Mouse (Mus musculus) myocyte (in vitro differentiated cells): ENCODE results near the gene Ugt2b34. TPM values are rescaled to one million over a fixed set of nuclear protein-coding genes. Genes with fewer than 3 reads are reported as not detected.

ENCODE experiments used
- H3K27me3 ChIP-seq: one replicate; pipeline ENCODE4 v1.6.1; 2011; ENCODE audit not compliant: control insufficient read depth, insufficient read depth, insufficient read length
- H3K36me3 ChIP-seq: one replicate; pipeline ENCODE4 v1.6.1; 2011; ENCODE audit not compliant: control insufficient read depth, insufficient read depth
- H3K4me2 ChIP-seq: one replicate; pipeline ENCODE4 v1.6.1; 2011; ENCODE audit warnings: low read depth, control low read depth
- H3K4me3 ChIP-seq: one replicate; pipeline ENCODE4 v1.5.1; 2011; ENCODE audit warnings: mild to moderate bottlenecking, control low read depth, moderate library complexity
- H3K79me2 ChIP-seq: one replicate; pipeline ENCODE4 v1.6.1; 2011; ENCODE audit not compliant: control insufficient read depth, insufficient read depth
- H3ac ChIP-seq: one replicate; pipeline ENCODE4 v1.6.1; 2011; ENCODE audit not compliant: control insufficient read depth, insufficient read length
- CEBPB ChIP-seq: IDR thresholded peaks from 2 replicates; pipeline ENCODE4 v1.6.1; 2011; ENCODE audit warnings: mild to moderate bottlenecking, moderate library complexity; ENCODE audit not compliant: poor library complexity, insufficient read depth, severe bottlenecking
- E2F4 ChIP-seq: IDR thresholded peaks from one replicate; pipeline ENCODE4 v1.6.1; 2011; ENCODE audit warnings: mild to moderate bottlenecking, control low read depth, moderate library complexity; ENCODE audit not compliant: insufficient read depth
- MAX ChIP-seq: IDR thresholded peaks from one replicate; pipeline ENCODE4 v1.6.1; 2011; ENCODE audit warnings: low read depth, mild to moderate bottlenecking, control low read depth
- MYOD1 ChIP-seq, 3 experiments: IDR thresholded peaks; one replicate each; pipeline ENCODE4 v1.6.1; 2011; ENCODE audit warnings: control low read depth in 2 of 3, low read depth in 2 of 3, mild to moderate bottlenecking in 2 of 3, moderate library complexity in 1 of 3; ENCODE audit not compliant: insufficient read length in 2 of 3, control insufficient read depth in 1 of 3
- MYOG ChIP-seq, 3 experiments: IDR thresholded peaks; one replicate each; pipeline ENCODE4 v1.6.1; 2011; ENCODE audit warnings: control low read depth in 2 of 3, low read depth in 2 of 3, mild to moderate bottlenecking in 2 of 3; ENCODE audit not compliant: insufficient read length in 2 of 3, control insufficient read depth in 1 of 3, insufficient read depth in 1 of 3
- POLR2A ChIP-seq: IDR thresholded peaks from one replicate; pipeline ENCODE4 v1.6.1; 2011; ENCODE audit warnings: low read depth, mild to moderate bottlenecking, control low read depth, moderate library complexity; ENCODE audit not compliant: insufficient read length
- POLR2AphosphoS2 ChIP-seq: IDR thresholded peaks from one replicate; pipeline ENCODE4 v1.6.1; 2011; ENCODE audit warnings: low read depth, control low read depth; ENCODE audit not compliant: insufficient read length
- REST ChIP-seq: IDR thresholded peaks from one replicate; pipeline ENCODE4 v1.6.1; 2011; ENCODE audit warnings: mild to moderate bottlenecking, control low read depth, moderate library complexity; ENCODE audit not compliant: insufficient read depth, insufficient read length
- SRF ChIP-seq: IDR thresholded peaks from one replicate; pipeline ENCODE4 v1.6.1; 2011; ENCODE audit warnings: low read depth; ENCODE audit not compliant: control insufficient read depth, insufficient read length
- TCF12 ChIP-seq: IDR thresholded peaks from one replicate; pipeline ENCODE4 v1.6.1; 2011; ENCODE audit warnings: mild to moderate bottlenecking, control low read depth; ENCODE audit not compliant: poor library complexity, insufficient read depth, severe bottlenecking
- TCF3 ChIP-seq: IDR thresholded peaks from one replicate; pipeline ENCODE4 v1.6.1; 2011; ENCODE audit warnings: low read depth, control low read depth; ENCODE audit not compliant: insufficient read length
- USF1 ChIP-seq: IDR thresholded peaks from one replicate; pipeline ENCODE4 v1.6.1; 2011; ENCODE audit warnings: low read depth, mild to moderate bottlenecking, control low read depth, moderate library complexity
- polyA plus RNA-seq: library from polyadenylated mRNA; unstranded; fragments of >200 nt; fragmentation: generic; extraction: Trizol; gene quantifications from one replicate; pipeline ENCODE4 v1.2.1, GENCODE M21; 2012; ENCODE audit warnings: missing spikeins

The Ugt2b34 gene
- not detected for polyA plus RNA-seq

DNA sequence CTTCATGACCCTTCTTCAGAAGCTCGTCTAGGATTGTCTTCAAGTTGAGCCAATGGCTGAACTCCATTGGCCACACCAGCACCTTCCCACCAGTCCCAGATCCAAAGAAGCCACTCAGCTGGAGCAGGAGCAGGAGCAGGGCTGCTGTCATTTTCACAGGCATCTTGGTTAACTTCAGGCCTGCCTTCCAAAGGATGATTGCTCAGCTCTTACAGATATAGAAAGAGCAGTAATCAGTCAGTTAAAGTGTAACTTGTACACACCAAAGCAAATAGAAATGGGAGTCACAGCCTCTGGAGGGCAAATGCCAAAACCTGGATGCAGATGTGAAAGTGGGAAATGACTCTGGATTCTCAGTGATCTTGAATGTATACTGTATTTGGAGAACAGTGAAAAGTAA, at the start of gene Ugt2b34:
Gene Ugt2b34, minus strand, starts transcription at position 180 of the 400 bp plus-strand sequence.
- no peaks in the 10 kb centered on the region for H3K27me3 ChIP-seq
- no peak within 1 kb of the TSS for H3K4me3 ChIP-seq
- H3K36me3 ChIP-seq: no peaks in the 10 kb centered on the region
- H3K4me2 ChIP-seq: no peak within 1 kb of the TSS
- H3ac ChIP-seq: no peak within 1 kb of the TSS
- H3K79me2 ChIP-seq: no peaks in the 10 kb centered on the region
- TF ChIP-seq POLR2AphosphoS2 (no peak), CEBPB (no peak), TCF12 (no peak), POLR2A (no peak), TCF3 (no peak), REST (no peak), SRF (no peak), MYOG (IDR thresholded peaks at IDR 0.05; ENCODE audit: control insufficient read depth in 1 of 3, insufficient read depth in 1 of 3, insufficient read length in 2 of 3, low read depth in 2 of 3) (no peak), MAX (no peak), MYOD1 (IDR thresholded peaks at IDR 0.05; ENCODE audit: control insufficient read depth in 1 of 3, insufficient read length in 2 of 3, low read depth in 2 of 3) (no peak), USF1 (no peak), E2F4 (no peak)

DNA sequence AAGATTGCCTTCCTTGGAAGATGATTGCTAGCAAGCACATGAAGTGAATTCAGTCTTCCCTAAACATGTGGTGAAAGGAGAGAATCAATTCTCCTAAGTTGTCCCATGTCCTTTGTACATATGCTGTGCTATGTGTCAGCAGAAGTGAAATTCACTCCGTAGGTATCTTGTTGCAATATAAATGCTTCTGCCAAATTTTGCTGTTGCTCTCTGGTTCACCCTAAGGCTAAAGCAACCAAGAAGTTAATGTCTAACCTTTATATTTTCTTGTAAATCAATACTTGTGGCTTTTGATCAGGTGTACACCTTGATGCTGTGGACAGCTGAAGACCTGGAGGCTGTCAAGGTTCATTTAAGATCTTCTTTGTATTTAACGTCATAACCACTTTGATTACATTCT, 35.4 kb upstream of the Ugt2b34 start:
- H3ac ChIP-seq: no peak overlapping the region
- no peaks in the 10 kb centered on the region for H3K27me3 ChIP-seq
- H3K79me2 ChIP-seq: no peaks in the 10 kb centered on the region
- no peaks in the 10 kb centered on the region for H3K36me3 ChIP-seq
- no peak overlapping the region for H3K4me2 ChIP-seq
- no peak overlapping the region for H3K4me3 ChIP-seq
- no peak for TF ChIP-seq E2F4
- no peak for TF ChIP-seq REST
- TF ChIP-seq POLR2A: no peak
- no peak for TF ChIP-seq POLR2AphosphoS2
- no peak for TF ChIP-seq TCF12
- no peak for TF ChIP-seq SRF
- TF ChIP-seq MAX: no peak
- TF ChIP-seq MYOD1 (IDR thresholded peaks at IDR 0.05; ENCODE audit: control insufficient read depth in 1 of 3, insufficient read length in 2 of 3, low read depth in 2 of 3): no peak
- TF ChIP-seq USF1: no peak
- TF ChIP-seq MYOG (IDR thresholded peaks at IDR 0.05; ENCODE audit: control insufficient read depth in 1 of 3, insufficient read depth in 1 of 3, insufficient read length in 2 of 3, low read depth in 2 of 3): no peak
- no peak for TF ChIP-seq CEBPB
- no peak for TF ChIP-seq TCF3

DNA sequence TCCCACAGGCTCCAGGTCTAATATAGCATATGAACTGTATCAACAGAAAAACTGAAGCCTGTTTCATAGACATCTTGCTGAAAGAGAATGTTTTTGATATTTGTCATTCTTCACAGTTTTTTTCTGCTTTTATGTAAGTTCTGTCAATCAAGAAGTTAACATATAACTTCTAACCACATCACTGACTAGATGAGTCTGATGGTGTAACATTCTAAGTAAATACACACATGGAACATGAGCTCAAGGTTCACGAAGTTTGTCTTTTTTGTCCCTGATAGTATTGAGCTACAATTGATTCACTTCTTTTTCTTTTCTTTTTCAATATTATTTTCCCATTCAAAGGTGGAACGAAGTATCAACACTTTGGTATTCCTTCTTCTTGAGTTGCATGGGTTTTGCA, 19.7 kb upstream of the Ugt2b34 start, which contains the start of gene Ugt2b1:
Gene Ugt2b1, minus strand, starts transcription at position 105 of the 400 bp plus-strand sequence.
- Histone ChIP-seq H3K36me3 (no peaks in the 10 kb centered on the region), H3K4me2 (no peak within 1 kb of the TSS), H3K79me2 (no peaks in the 10 kb centered on the region), H3K27me3 (no peaks in the 10 kb centered on the region), H3ac (no peak within 1 kb of the TSS), H3K4me3 (no peak within 1 kb of the TSS)
- TF ChIP-seq MYOG (IDR thresholded peaks at IDR 0.05; ENCODE audit: control insufficient read depth in 1 of 3, insufficient read depth in 1 of 3, insufficient read length in 2 of 3, low read depth in 2 of 3) (no peak), REST (no peak), POLR2A (no peak), POLR2AphosphoS2 (no peak), TCF12 (no peak), SRF (no peak), MAX (no peak), E2F4 (no peak), USF1 (no peak), TCF3 (no peak), CEBPB (no peak)

DNA sequence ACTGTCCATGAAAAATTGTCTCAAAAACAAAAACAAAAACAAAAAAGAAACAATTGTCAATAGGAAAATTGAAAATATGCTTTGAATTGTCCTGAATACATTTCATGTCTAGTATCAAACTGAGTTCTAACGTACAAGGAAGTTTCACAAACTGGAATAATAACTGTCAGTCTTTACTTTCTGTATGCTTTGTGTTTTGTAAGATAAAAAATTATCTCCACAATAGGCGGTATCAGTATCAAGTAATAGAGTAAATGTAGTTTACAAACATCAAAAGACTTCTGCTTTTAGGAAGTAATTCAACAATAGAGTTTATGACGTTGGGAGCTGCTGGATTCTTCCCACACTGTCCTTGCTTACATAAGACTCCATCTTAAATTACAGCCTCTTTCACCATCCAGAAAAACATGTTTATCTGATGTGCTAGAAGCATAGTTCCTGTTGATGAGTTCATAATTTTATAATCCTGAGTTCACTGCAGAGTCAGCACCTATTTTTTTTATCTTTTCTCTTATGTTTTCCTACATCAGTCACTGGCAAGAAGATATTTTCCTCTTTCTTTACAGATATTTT, 14.0 kb upstream of the Ugt2b34 start:
- H3K79me2 ChIP-seq: no peaks in the 10 kb centered on the region
- H3K4me2 ChIP-seq: no peak overlapping the region
- H3K4me3 ChIP-seq: no peak overlapping the region
- TF ChIP-seq TCF3 (no peak), REST (no peak), SRF (no peak), MYOD1 (IDR thresholded peaks at IDR 0.05; ENCODE audit: control insufficient read depth in 1 of 3, insufficient read length in 2 of 3, low read depth in 2 of 3) (no peak), TCF12 (no peak), POLR2AphosphoS2 (no peak), MAX (no peak), CEBPB (no peak)
- H3ac ChIP-seq: no peak overlapping the region
- no peaks in the 10 kb centered on the region for H3K27me3 ChIP-seq
- H3K36me3 ChIP-seq: no peaks in the 10 kb centered on the region

DNA sequence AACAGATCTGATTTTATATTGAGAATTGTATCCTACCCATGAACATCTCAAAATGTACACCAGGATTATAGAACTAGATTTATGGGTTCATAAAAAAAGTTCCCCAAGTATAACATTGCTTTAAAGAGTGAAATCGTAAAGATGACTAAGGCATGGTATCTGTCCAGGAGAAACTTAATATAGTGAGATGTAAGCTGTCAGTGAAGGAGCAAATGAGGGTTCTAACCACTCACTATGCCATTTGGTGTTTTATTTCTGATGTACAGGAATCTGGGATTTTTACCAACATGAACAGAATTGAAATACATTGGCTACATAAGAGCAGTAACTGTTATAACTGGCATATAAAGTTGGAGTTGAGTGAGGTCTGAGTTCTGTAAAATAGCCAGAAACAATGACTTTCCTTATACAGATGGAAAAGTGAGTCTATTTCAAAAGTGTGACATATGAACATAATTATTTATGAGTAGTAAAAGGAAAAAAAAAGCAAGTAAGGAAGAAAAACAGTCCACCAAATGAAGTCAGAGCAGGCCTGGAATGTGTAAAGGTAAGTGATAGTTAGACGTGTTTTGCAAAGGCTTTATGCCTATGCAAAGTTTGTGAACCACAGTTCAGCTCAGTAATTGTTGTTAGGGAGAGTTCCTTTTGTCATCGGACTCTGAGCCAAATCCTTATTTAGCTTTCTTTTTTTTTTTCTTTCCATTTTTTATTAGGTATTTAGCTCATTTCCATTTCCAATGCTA, 4.8 kb upstream of the Ugt2b34 start:
- no peak overlapping the region for H3K4me2 ChIP-seq
- H3K4me3 ChIP-seq: no peak overlapping the region
- H3K79me2 ChIP-seq: no peaks in the 10 kb centered on the region
- TF ChIP-seq POLR2A (no peak), SRF (no peak), MAX (no peak), MYOG (IDR thresholded peaks at IDR 0.05; ENCODE audit: control insufficient read depth in 1 of 3, insufficient read depth in 1 of 3, insufficient read length in 2 of 3, low read depth in 2 of 3) (no peak), POLR2AphosphoS2 (no peak), TCF12 (no peak), MYOD1 (IDR thresholded peaks at IDR 0.05; ENCODE audit: control insufficient read depth in 1 of 3, insufficient read length in 2 of 3, low read depth in 2 of 3) (no peak), USF1 (no peak), E2F4 (no peak), TCF3 (no peak), REST (no peak), CEBPB (no peak)
- no peaks in the 10 kb centered on the region for H3K27me3 ChIP-seq
- H3ac ChIP-seq: no peak overlapping the region
- H3K36me3 ChIP-seq: no peaks in the 10 kb centered on the region
